8 mouse cellular contexts compared by ENCODE assay signal in genomic region chr3:95701877-95702540, GRCm38 (mm10). TPM values are rescaled to one million over a fixed set of nuclear protein-coding genes. Genes with fewer than 3 reads are reported as not detected.
DNase-seq lines count a peak whose midpoint lies in the region; ATAC-seq lines count a peak whose summit lies in the region.

No protein-coding gene starts in this region.

- no peaks in the 10 kb centered on the region for H3K36me3 ChIP-seq in forebrain, embryonic 16.5 days (ENCODE audit: control insufficient read depth, insufficient read depth)

- H3K4me2 ChIP-seq in forebrain, embryonic 16.5 days (ENCODE audit: low read length), result peak overlapping the region; percentile 53

- peak overlapping the region; percentile 45 for H3K9ac ChIP-seq in forebrain, embryonic 16.5 days (replicated peaks; ENCODE audit: low read depth, low read length)

- 4% methylated on average over 24 of the region's 24 CpGs for WGBS in forebrain, embryonic 16.5 days

- peak; percentile 86 for ATAC-seq in forebrain, embryonic 16.5 days
- peak; percentile 16 to 50; a peak in 3 of 4 replicates for ATAC-seq in hematopoietic stem cell, adult 5-6 weeks (replicated peaks in 1 of 2; ENCODE audit: insufficient read depth in 1 of 2, low FRiP score in 2 of 2, low TSS enrichment in 1 of 2, low read depth in 1 of 2, poor library complexity in 2 of 2, severe bottlenecking in 2 of 2)

- DNase-seq in ES-CJ7 (ENCODE audit: low read depth, low spot score), result peak; percentile 99
- DNase-seq in cerebellum, adult 18-20 months, result peak; percentile 57 to 63
- DNase-seq in layer of hippocampus, adult 9-11 months, result peak; percentile 85
- DNase-seq in lung, postnatal 25 days (ENCODE audit: low spot score), result peak; percentile 80
- peak; percentile 45 for DNase-seq in right cerebral cortex, postnatal 4 days
- no peak for DNase-seq in spleen, postnatal 4 days (ENCODE audit: low spot score in 2 of 2)

- H3K27me3 ChIP-seq in forebrain, embryonic 16.5 days (replicated peaks; ENCODE audit: control insufficient read depth, insufficient read depth, low read length), result no peaks in the 10 kb centered on the region

- H3K4me1 ChIP-seq in forebrain, embryonic 16.5 days (replicated peaks; ENCODE audit: control insufficient read depth, insufficient read depth, low read length), result peaks cover 8% of the 10 kb centered on the region

- H3K27ac ChIP-seq in forebrain, embryonic 16.5 days (ENCODE audit: low read length), result no peak overlapping the region

- no peaks in the 10 kb centered on the region for H3K9me3 ChIP-seq in forebrain, embryonic 16.5 days (ENCODE audit: control insufficient read depth, low read length)

- H3K4me3 ChIP-seq in forebrain, embryonic 16.5 days (replicated peaks; ENCODE audit: low read length), result peak overlapping the region; percentile 26

RNA-seq across cellular contexts. Expression of gene Adamtsl4, which starts 14.3 kb away (rescaled TPM):
- 0.48 and 1.2 TPM in 2 replicates for polyA plus RNA-seq in forebrain, embryonic 16.5 days (2015; fragmentation: Nextera tagmentation; extraction: Ambion mirVana)
- 0.13 TPM in 1 of 2 replicates, not detected in the other for total RNA-seq in hematopoietic stem cell, adult 5-6 weeks (2017)

RNA-seq across cellular contexts. Expression of gene Ecm1, which starts 37.4 kb away (rescaled TPM):
- polyA plus RNA-seq in forebrain, embryonic 16.5 days (2015; fragmentation: Nextera tagmentation; extraction: Ambion mirVana), result 7.9 and 11.0 TPM in 2 replicates
- total RNA-seq in hematopoietic stem cell, adult 5-6 weeks (2017), result 0.75 and 4.1 TPM in 2 replicates

RNA-seq across cellular contexts. Expression of gene Mcl1, which starts 43.4 kb away (rescaled TPM):
- 43.4 and 48.3 TPM in 2 replicates for polyA plus RNA-seq in forebrain, embryonic 16.5 days (2015; fragmentation: Nextera tagmentation; extraction: Ambion mirVana)
- total RNA-seq in hematopoietic stem cell, adult 5-6 weeks (2017), result 285 and 320 TPM in 2 replicates

RNA-seq across cellular contexts. Expression of gene Tars2, which starts 58.0 kb away (rescaled TPM):
- 49.5 and 53.0 TPM in 2 replicates for polyA plus RNA-seq in forebrain, embryonic 16.5 days (2015; fragmentation: Nextera tagmentation; extraction: Ambion mirVana)
- total RNA-seq in hematopoietic stem cell, adult 5-6 weeks (2017), result 44.8 and 45.2 TPM in 2 replicates

Comparison
In these comparisons a context has a peak if more than half of its experiments do, and no peak if none do; other contexts are left out.
1. DNase-seq: peak in ES-CJ7 (single experiment), cerebellum, adult 18-20 months (2 of 2), layer of hippocampus, adult 9-11 months (single experiment), lung, postnatal 25 days (single experiment) and right cerebral cortex, postnatal 4 days (single experiment); none in spleen, postnatal 4 days (0 of 2).